Comparison of ENCODE assay signal across 9 mouse cellular contexts in genomic region chr6:114812322-114812721, GRCm38 (mm10).
DNase-seq lines count a peak whose midpoint lies in the region; ATAC-seq and TF ChIP-seq lines count a peak whose summit lies in the region.
"Had no signal": no experiment of that assay in that cellular context is flagged by ENCODE, and none has a peak within 500 bp of the region (broad histone marks: within the 10 kb centered on the region; RNA-seq: fewer than 3 reads in every experiment).

No protein-coding gene starts in this region.

- 18% methylated on average over 5 of the region's 5 CpGs for WGBS in liver, adult 2 months
- WGBS in liver, embryonic 12.5 days (ENCODE audit: insufficient replicate concordance): 69% methylated on average over 5 of the region's 5 CpGs
- WGBS in neural tube, embryonic 15.5 days: 78% methylated on average over 5 of the region's 5 CpGs

- H3K27me3 ChIP-seq in liver, adult 2 months (ENCODE audit: control insufficient read depth, insufficient read depth, low read length): no peaks in the 10 kb centered on the region
- no peaks in the 10 kb centered on the region; the same call in 1 of the 2 replicates for H3K27me3 ChIP-seq in liver, embryonic 12.5 days (replicated peaks)
- H3K27me3 ChIP-seq in neural tube, embryonic 15.5 days (replicated peaks): no peaks in the 10 kb centered on the region
- H3K27me3 ChIP-seq: midbrain, embryonic 12.5 days had no signal

- peaks cover 5% of the 10 kb centered on the region for H3K4me1 ChIP-seq in liver, adult 2 months (ENCODE audit: control insufficient read depth, insufficient read depth, low read length)
- H3K4me1 ChIP-seq in liver, embryonic 12.5 days: peaks cover 14% of the 10 kb centered on the region
- H3K4me1 ChIP-seq in neural tube, embryonic 15.5 days: peaks cover 4% of the 10 kb centered on the region; the same call in 1 of the 2 replicates

- H3K4me2 ChIP-seq in liver, embryonic 12.5 days: no peak overlapping the region
- H3K4me2 ChIP-seq in neural tube, embryonic 15.5 days: no peak overlapping the region
- H3K4me2 ChIP-seq: midbrain, embryonic 12.5 days had no signal

- TF ChIP-seq POLR2A in liver, adult 2 months (IDR thresholded peaks at IDR 0.05; ENCODE audit: extremely low read depth, insufficient read depth, low read length): no peak

- H3K9ac ChIP-seq in liver, adult 2 months (ENCODE audit: low read depth, low read length): no peak overlapping the region
- no peak overlapping the region for H3K9ac ChIP-seq in liver, embryonic 12.5 days
- H3K9ac ChIP-seq in neural tube, embryonic 15.5 days (replicated peaks): no peak overlapping the region
- H3K9ac ChIP-seq: midbrain, embryonic 12.5 days had no signal

- no peaks in the 10 kb centered on the region for H3K9me3 ChIP-seq in liver, embryonic 12.5 days (replicated peaks)
- no peaks in the 10 kb centered on the region for H3K9me3 ChIP-seq in neural tube, embryonic 15.5 days (replicated peaks)
- H3K9me3 ChIP-seq: midbrain, embryonic 12.5 days had no signal

- no peak for TF ChIP-seq CTCF in liver, adult 2 months (IDR thresholded peaks at IDR 0.05; ENCODE audit: low read depth, low read length)

- peak; percentile 32 to 89 for DNase-seq in adrenal gland, adult (ENCODE audit: inconsistent age in 2 of 2, low spot score in 1 of 2)
- DNase-seq in adrenal gland, postnatal 4 days (ENCODE audit: low spot score in 2 of 2): no peak
- peak; percentile 86 for DNase-seq in liver, adult 2 months (ENCODE audit: extremely low read depth, low read depth, low spot score)
- peak; percentile 41 to 45 for DNase-seq in gastrocnemius, postnatal 36 days
- peak; percentile 66 for DNase-seq in lung, postnatal 36 days
- DNase-seq in layer of hippocampus, postnatal 14 days (ENCODE audit: low spot score in 2 of 2): no peak

- no peaks in the 10 kb centered on the region for H3K36me3 ChIP-seq in liver, adult 2 months (ENCODE audit: control insufficient read depth, insufficient read depth, low read length)
- no peaks in the 10 kb centered on the region for H3K36me3 ChIP-seq in liver, embryonic 12.5 days
- H3K36me3 ChIP-seq in neural tube, embryonic 15.5 days: no peaks in the 10 kb centered on the region
- H3K36me3 ChIP-seq: midbrain, embryonic 12.5 days had no signal

- intact Hi-C loops in gastrocnemius, postnatal 36 days (cut with DNase I): loop anchor here (5.0 kb wide), 2 partner anchors 80 to 110 kb away; no protein-coding TSS in a partner anchor

- no peak overlapping the region for H3K4me3 ChIP-seq in liver, adult 2 months (ENCODE audit: insufficient read depth, low read depth, low read length)
- H3K4me3 ChIP-seq in liver, embryonic 12.5 days: no peak overlapping the region
- H3K4me3 ChIP-seq in neural tube, embryonic 15.5 days (replicated peaks): no peak overlapping the region
- H3K4me3 ChIP-seq: midbrain, embryonic 12.5 days had no signal

- no peak overlapping the region for H3K27ac ChIP-seq in liver, adult 2 months (replicated peaks; ENCODE audit: insufficient read depth, low read depth, low read length)
- H3K27ac ChIP-seq in liver, embryonic 12.5 days: no peak overlapping the region
- H3K27ac ChIP-seq in neural tube, embryonic 15.5 days (replicated peaks): no peak overlapping the region
- H3K27ac ChIP-seq: midbrain, embryonic 12.5 days had no signal

- no peak for ATAC-seq in liver, embryonic 12.5 days
- ATAC-seq in neural tube, embryonic 15.5 days (ENCODE audit: low FRiP score): no peak

- H3K79me2 ChIP-seq in liver, adult 2 months (ENCODE audit: control insufficient read depth, insufficient read depth, low read length): no peaks in the 10 kb centered on the region; the same call in 1 of the 2 replicates

Comparison
In these comparisons a context has a peak if more than half of its experiments do, and no peak if none do; other contexts are left out.
1. DNase-seq: peak in adrenal gland, adult (2 of 2), liver, adult 2 months (single experiment), gastrocnemius, postnatal 36 days (2 of 2) and lung, postnatal 36 days (single experiment); none in adrenal gland, postnatal 4 days (0 of 2) and layer of hippocampus, postnatal 14 days (0 of 2).